In genomic region chr6:89066588-89066987, GRCm38 (mm10) we compare ENCODE assay signal across 20 mouse cellular contexts.
DNase-seq lines count a peak whose midpoint lies in the region; ATAC-seq lines count a peak whose summit lies in the region.
"Had no signal": no experiment of that assay in that cellular context is flagged by ENCODE, and none has a peak within 500 bp of the region (broad histone marks: within the 10 kb centered on the region; RNA-seq: fewer than 3 reads in every experiment).

No protein-coding gene starts in this region.

- H3K27ac ChIP-seq in midbrain, embryonic 15.5 days = no peak overlapping the region
- H3K27ac ChIP-seq in midbrain, embryonic 16.5 days (ENCODE audit: low read length) = no peak overlapping the region
- H3K27ac ChIP-seq in hindbrain, embryonic 13.5 days = no peak overlapping the region
- H3K27ac ChIP-seq: heart, embryonic 13.5 days; intestine, embryonic 15.5 days; kidney, embryonic 15.5 days; limb, embryonic 15.5 days; liver, embryonic 15.5 days; macrophage; midbrain, embryonic 12.5 days had no signal

- H3K4me3 ChIP-seq in midbrain, embryonic 15.5 days = no peak overlapping the region
- H3K4me3 ChIP-seq in midbrain, embryonic 16.5 days (ENCODE audit: low read depth, low read length) = no peak overlapping the region
- no peak overlapping the region for H3K4me3 ChIP-seq in hindbrain, embryonic 13.5 days
- H3K4me3 ChIP-seq: heart, embryonic 13.5 days; intestine, embryonic 15.5 days; kidney, embryonic 15.5 days; limb, embryonic 15.5 days; liver, embryonic 15.5 days; midbrain, embryonic 12.5 days had no signal

- DNase-seq in embryo, embryonic 11 days = peak; percentile 36
- DNase-seq in embryo, embryonic 10 days (ENCODE audit: low spot score) = no peak
- peak; percentile 66 for DNase-seq in retina, embryonic 14.5 days (ENCODE audit: low spot score)
- DNase-seq in adrenal gland, postnatal 4 days (ENCODE audit: low spot score in 2 of 2) = no peak
- DNase-seq in right cerebral cortex, postnatal 10 days (ENCODE audit: low spot score in 2 of 2) = no peak
- DNase-seq: cerebellum, adult 8-10 months; heart, adult 11 months; heart, postnatal 36 days; layer of hippocampus, postnatal 36 days; right cerebral cortex, postnatal 4 days had no signal

- no peaks in the 10 kb centered on the region for H3K9me3 ChIP-seq in midbrain, embryonic 15.5 days
- H3K9me3 ChIP-seq in midbrain, embryonic 16.5 days (replicated peaks; ENCODE audit: control insufficient read depth, low read length, poor library complexity, severe bottlenecking) = no peaks in the 10 kb centered on the region
- H3K9me3 ChIP-seq in hindbrain, embryonic 13.5 days = 0 out of 2 replicates have a peak, but pooled peaks cover 3% of the 10 kb centered on the region
- H3K9me3 ChIP-seq: heart, embryonic 13.5 days; intestine, embryonic 15.5 days; limb, embryonic 15.5 days; liver, embryonic 15.5 days; midbrain, embryonic 12.5 days had no signal

- H3K27me3 ChIP-seq in midbrain, embryonic 15.5 days (replicated peaks) = no peaks in the 10 kb centered on the region
- H3K27me3 ChIP-seq in midbrain, embryonic 16.5 days (ENCODE audit: control insufficient read depth, insufficient read depth, low read depth, low read length) = no peaks in the 10 kb centered on the region
- H3K27me3 ChIP-seq in hindbrain, embryonic 13.5 days = 0 out of 2 replicates have a peak, but pooled peaks cover 4% of the 10 kb centered on the region
- H3K27me3 ChIP-seq: intestine, embryonic 15.5 days; kidney, embryonic 15.5 days; limb, embryonic 15.5 days; liver, embryonic 15.5 days had no signal

- no peak overlapping the region for H3K4me2 ChIP-seq in midbrain, embryonic 15.5 days
- H3K4me2 ChIP-seq in midbrain, embryonic 16.5 days (ENCODE audit: low read length) = no peak overlapping the region
- no peak overlapping the region for H3K4me2 ChIP-seq in hindbrain, embryonic 13.5 days
- H3K4me2 ChIP-seq: heart, embryonic 13.5 days; intestine, embryonic 15.5 days; kidney, embryonic 15.5 days; limb, embryonic 15.5 days; liver, embryonic 15.5 days; midbrain, embryonic 12.5 days had no signal

- peaks cover 11% of the 10 kb centered on the region; the same call in 1 of the 2 replicates for H3K4me1 ChIP-seq in midbrain, embryonic 15.5 days
- peaks cover 6% of the 10 kb centered on the region; the same call in 1 of the 2 replicates for H3K4me1 ChIP-seq in midbrain, embryonic 16.5 days (ENCODE audit: control insufficient read depth, insufficient read depth, low read length)
- H3K4me1 ChIP-seq in hindbrain, embryonic 13.5 days (replicated peaks) = peaks cover 35% of the 10 kb centered on the region
- H3K4me1 ChIP-seq: heart, embryonic 13.5 days; intestine, embryonic 15.5 days; kidney, embryonic 15.5 days; limb, embryonic 15.5 days; liver, embryonic 15.5 days had no signal

- no peak overlapping the region for H3K9ac ChIP-seq in midbrain, embryonic 15.5 days
- H3K9ac ChIP-seq in midbrain, embryonic 16.5 days (ENCODE audit: low read depth, low read length) = no peak overlapping the region
- H3K9ac ChIP-seq in hindbrain, embryonic 13.5 days = no peak overlapping the region
- H3K9ac ChIP-seq: heart, embryonic 13.5 days; intestine, embryonic 15.5 days; kidney, embryonic 15.5 days; limb, embryonic 15.5 days; liver, embryonic 15.5 days; midbrain, embryonic 12.5 days had no signal

- ATAC-seq in midbrain, embryonic 15.5 days (replicated peaks) = 0 out of 2 replicates have a peak, but pooled peaks have one; percentile 13
- no peak for ATAC-seq in midbrain, embryonic 16.5 days
- peak; percentile 18; the same call in 1 of the 2 replicates for ATAC-seq in hindbrain, embryonic 13.5 days (ENCODE audit: low FRiP score)
- ATAC-seq: intestine, embryonic 15.5 days had no signal

- H3K36me3 ChIP-seq in midbrain, embryonic 15.5 days (replicated peaks) = no peaks in the 10 kb centered on the region
- no peaks in the 10 kb centered on the region for H3K36me3 ChIP-seq in midbrain, embryonic 16.5 days (ENCODE audit: control insufficient read depth, insufficient read depth, low read length)
- no peaks in the 10 kb centered on the region for H3K36me3 ChIP-seq in hindbrain, embryonic 13.5 days
- H3K36me3 ChIP-seq: heart, embryonic 13.5 days; intestine, embryonic 15.5 days; kidney, embryonic 15.5 days; limb, embryonic 15.5 days; liver, embryonic 15.5 days; midbrain, embryonic 12.5 days had no signal

- 25% methylated on average over 5 of the region's 5 CpGs for WGBS in midbrain, embryonic 15.5 days
- 24% methylated on average over 5 of the region's 5 CpGs for WGBS in midbrain, embryonic 16.5 days
- 21% methylated on average over 5 of the region's 5 CpGs for WGBS in hindbrain, embryonic 13.5 days

Comparison
In these comparisons a context has a peak if more than half of its experiments do, and no peak if none do; other contexts are left out.
1. DNase-seq: peak in embryo, embryonic 11 days (single experiment) and retina, embryonic 14.5 days (single experiment); none in embryo, embryonic 10 days (single experiment), adrenal gland, postnatal 4 days (0 of 2) and right cerebral cortex, postnatal 10 days (0 of 2).